Mouse (Mus musculus) cerebellum, adult 18-20 months (tissue): ENCODE measurements at regions not wholly inside any gene's neighbourhood (a gene's known extent, or its start where the extent isn't known, plus 50 kb on each side); places are given as distances from the start of the nearest gene placed in this dataset.

Experiments
- DNase-seq, 2 experiments: peaks; one replicate each; pipeline ENCODE4 v3.0.0; 2021

GRCm38 (mm10) chr13:102533784-102534183 lies 159.6 kb upstream of the Cd180 start:
- DNase-seq = peak in 1 of 2 experiments; percentile 3

- no peak for DNase-seq
Measured at GRCm38 (mm10) chr13:102537424-102538242, 155.7 kb upstream of the Cd180 start.

GRCm38 (mm10) chr13:102540436-102540835 lies 152.9 kb upstream of the Cd180 start:
- DNase-seq = no peak

- DNase-seq = no peak
Measured at GRCm38 (mm10) chr13:102544359-102545165, 148.8 kb upstream of the Cd180 start.

- DNase-seq = no peak
Measured at GRCm38 (mm10) chr13:102545845-102546615, 147.3 kb upstream of the Cd180 start.

- no peak for DNase-seq
Measured at GRCm38 (mm10) chr13:102548252-102548651, 145.1 kb upstream of the Cd180 start.

- DNase-seq = no peak
Measured at GRCm38 (mm10) chr13:102566846-102567572, 126.3 kb upstream of the Cd180 start.

- DNase-seq = no peak
Measured at GRCm38 (mm10) chr13:102569580-102569979, 123.8 kb upstream of the Cd180 start.

- no peak for DNase-seq
Measured at GRCm38 (mm10) chr13:102570286-102570685, 123.1 kb upstream of the Cd180 start.

- DNase-seq = peak in 1 of 2 experiments; percentile 46
Measured at GRCm38 (mm10) chr13:102573286-102573921, 120.0 kb upstream of the Cd180 start.

- no peak for DNase-seq
Measured at GRCm38 (mm10) chr13:102576871-102577662, 116.3 kb upstream of the Cd180 start.

GRCm38 (mm10) chr13:102578811-102579210 lies 114.5 kb upstream of the Cd180 start:
- no peak for DNase-seq

GRCm38 (mm10) chr13:102579638-102580037 lies 113.7 kb upstream of the Cd180 start:
- DNase-seq = no peak

GRCm38 (mm10) chr13:102583984-102584645 lies 109.2 kb upstream of the Cd180 start:
- no peak for DNase-seq

- DNase-seq = no peak
Measured at GRCm38 (mm10) chr13:102586215-102586614, 107.1 kb upstream of the Cd180 start.

- peak in 1 of 2 experiments; percentile 18 for DNase-seq
Measured at GRCm38 (mm10) chr13:102589680-102590435, 103.5 kb upstream of the Cd180 start.

- no peak for DNase-seq
Measured at GRCm38 (mm10) chr13:102591803-102592537, 101.4 kb upstream of the Cd180 start.

- no peak for DNase-seq
Measured at GRCm38 (mm10) chr13:102593405-102594200, 99.8 kb upstream of the Cd180 start.
